In the genomic region with DNA sequence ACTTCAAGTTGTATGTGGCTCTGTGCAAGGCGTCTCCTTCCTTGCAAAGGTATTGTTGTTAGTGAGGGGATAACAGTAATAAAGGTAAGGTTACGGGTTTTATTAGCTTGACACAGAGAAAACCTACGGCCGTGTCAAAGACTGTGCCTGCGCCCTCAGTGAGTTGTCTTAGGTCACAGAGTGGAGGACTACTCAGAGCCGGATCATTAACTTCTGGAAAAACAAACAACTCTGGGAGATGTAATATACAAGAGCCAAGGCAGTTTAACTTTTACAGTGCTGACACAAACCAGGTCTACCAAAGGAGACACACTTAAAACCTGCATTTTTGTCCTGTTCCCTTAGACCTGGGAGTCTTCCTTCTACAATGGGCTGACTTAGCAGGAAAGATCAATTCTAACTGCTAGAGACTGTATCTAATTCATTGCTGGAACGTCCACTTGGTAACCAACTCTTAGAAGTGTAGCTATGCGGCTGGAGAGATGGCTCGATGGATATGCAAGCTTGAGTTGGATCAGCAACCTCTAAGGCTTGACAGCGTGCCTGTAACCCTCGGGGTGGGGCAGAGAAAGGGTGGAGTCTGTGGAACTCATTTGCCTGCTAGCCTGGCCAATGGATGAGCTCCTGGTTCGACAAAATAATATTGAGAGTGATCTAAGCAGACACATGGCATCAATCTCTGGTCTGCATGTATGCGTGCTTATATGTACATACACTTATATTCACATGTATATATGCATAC, we compare ENCODE assay signal across 28 mouse cellular contexts.
DNase-seq lines count a peak whose midpoint lies in the region; ATAC-seq and TF ChIP-seq lines count a peak whose summit lies in the region.
"Had no signal": no experiment of that assay in that cellular context is flagged by ENCODE, and none has a peak within 500 bp of the region (broad histone marks: within the 10 kb centered on the region; RNA-seq: fewer than 3 reads in every experiment).

No protein-coding gene starts in this region.

- 39% methylated on average over 13 of the region's 13 CpGs for WGBS in kidney, adult 2 months
- 68% methylated on average over 13 of the region's 13 CpGs for WGBS in stomach, embryonic 14.5 days
- WGBS in stomach, postnatal 0 days, result 70% methylated on average over 13 of the region's 13 CpGs
- WGBS in kidney, postnatal 0 days, result 33% methylated on average over 13 of the region's 13 CpGs

- no peaks in the 10 kb centered on the region for H3K36me3 ChIP-seq in kidney, adult 2 months (ENCODE audit: control insufficient read depth, insufficient read depth, low read length)
- H3K36me3 ChIP-seq in stomach, embryonic 14.5 days (ENCODE audit: control insufficient read depth, insufficient read depth, low read length), result no peaks in the 10 kb centered on the region
- no peaks in the 10 kb centered on the region for H3K36me3 ChIP-seq in stomach, postnatal 0 days (ENCODE audit: control insufficient read depth, insufficient read depth, low read length)
- H3K36me3 ChIP-seq in kidney, postnatal 0 days (ENCODE audit: insufficient read depth, low read length), result no peaks in the 10 kb centered on the region
- H3K36me3 ChIP-seq: hindbrain, embryonic 12.5 days; liver, embryonic 15.5 days; lung, embryonic 15.5 days; neural tube, embryonic 12.5 days had no signal

- no peaks in the 10 kb centered on the region for H3K27me3 ChIP-seq in kidney, adult 2 months (replicated peaks; ENCODE audit: control insufficient read depth, insufficient read depth, low read length)
- H3K27me3 ChIP-seq in stomach, embryonic 14.5 days (ENCODE audit: control insufficient read depth, insufficient read depth, low read length), result no peaks in the 10 kb centered on the region
- H3K27me3 ChIP-seq in stomach, postnatal 0 days (ENCODE audit: control insufficient read depth, insufficient read depth, low read length), result no peaks in the 10 kb centered on the region
- no peaks in the 10 kb centered on the region for H3K27me3 ChIP-seq in kidney, postnatal 0 days (ENCODE audit: insufficient read depth, low read length)
- H3K27me3 ChIP-seq: forebrain, embryonic 13.5 days; hindbrain, embryonic 12.5 days; liver, embryonic 15.5 days; lung, embryonic 15.5 days; neural tube, embryonic 12.5 days had no signal

- no peak overlapping the region for H3K4me2 ChIP-seq in stomach, embryonic 14.5 days (replicated peaks; ENCODE audit: low read depth, low read length)
- H3K4me2 ChIP-seq in stomach, postnatal 0 days (replicated peaks; ENCODE audit: low read depth), result no peak overlapping the region
- no peak overlapping the region for H3K4me2 ChIP-seq in kidney, postnatal 0 days (ENCODE audit: low read length)
- H3K4me2 ChIP-seq: forebrain, embryonic 13.5 days; heart, embryonic 11.5 days; hindbrain, embryonic 12.5 days; liver, embryonic 15.5 days; lung, embryonic 15.5 days; midbrain, embryonic 11.5 days; neural tube, embryonic 12.5 days had no signal

- peaks cover 11% of the 10 kb centered on the region; the same call in 1 of the 2 replicates for H3K4me1 ChIP-seq in kidney, adult 2 months (ENCODE audit: control insufficient read depth, insufficient read depth, low read length)
- H3K4me1 ChIP-seq in stomach, embryonic 14.5 days (ENCODE audit: control insufficient read depth, insufficient read depth, low read length), result no peaks in the 10 kb centered on the region
- H3K4me1 ChIP-seq in stomach, postnatal 0 days (replicated peaks; ENCODE audit: control insufficient read depth, insufficient read depth), result no peaks in the 10 kb centered on the region
- H3K4me1 ChIP-seq in kidney, postnatal 0 days (replicated peaks; ENCODE audit: insufficient read depth, low read length), result peaks cover 4% of the 10 kb centered on the region; the same call in 1 of the 2 replicates
- H3K4me1 ChIP-seq: hindbrain, embryonic 12.5 days; liver, embryonic 15.5 days; neural tube, embryonic 12.5 days had no signal

- no peak for TF ChIP-seq POLR2A in kidney, adult 2 months (IDR thresholded peaks at IDR 0.05; ENCODE audit: low read depth, low read length)

- TF ChIP-seq EP300 in stomach, postnatal 0 days (optimal IDR thresholded peaks at IDR 0.05), result no peak

- ATAC-seq in stomach, embryonic 14.5 days (ENCODE audit: insufficient number of reproducible peaks, insufficient read depth, low FRiP score, low read depth), result 0 out of 2 replicates have a peak, but pooled peaks have one; percentile 33
- no peak for ATAC-seq in stomach, postnatal 0 days (ENCODE audit: low FRiP score, low TSS enrichment)
- peak; percentile 85 for ATAC-seq in kidney, postnatal 0 days (replicated peaks; ENCODE audit: low FRiP score, low read depth)
- ATAC-seq: activated CD4-positive, CD25-positive, alpha-beta regulatory T cell, adult 4 months; CD4-positive, CD25-positive, alpha-beta regulatory T cell, adult 4 months; forebrain, embryonic 13.5 days; hindbrain, postnatal 0 days had no signal

- peak overlapping the region; percentile 92 for H3K27ac ChIP-seq in kidney, adult 2 months (ENCODE audit: insufficient read depth, low read depth, low read length)
- H3K27ac ChIP-seq in stomach, embryonic 14.5 days (ENCODE audit: low read length), result no peak overlapping the region
- no peak overlapping the region for H3K27ac ChIP-seq in stomach, postnatal 0 days (replicated peaks)
- H3K27ac ChIP-seq in kidney, postnatal 0 days, result peak overlapping the region; percentile 54; the same call in 1 of the 2 replicates
- H3K27ac ChIP-seq: forebrain, embryonic 13.5 days; hindbrain, embryonic 12.5 days; hindbrain, postnatal 0 days; liver, embryonic 15.5 days; lung, embryonic 15.5 days; neural tube, embryonic 12.5 days had no signal

- peak; percentile 63 for DNase-seq in kidney, adult 2 months
- no peak for DNase-seq in kidney, postnatal 14 days
- no peak for DNase-seq in stomach, postnatal 0 days (ENCODE audit: low spot score)
- peak; percentile 79 for DNase-seq in kidney, postnatal 0 days (ENCODE audit: low spot score)
- no peak for DNase-seq in gastrocnemius, adult 8-10 months (ENCODE audit: low spot score in 2 of 2)
- no peak for DNase-seq in left cerebral cortex, adult 9 months (ENCODE audit: low spot score in 2 of 2)
- DNase-seq: adrenal gland, postnatal 10 days; cerebellum, adult 11 months; cerebellum, adult 9-10 months; cerebellum, postnatal 36 days; gastrocnemius, postnatal 14 days; heart, postnatal 36 days; liver; right cerebral cortex, adult 18-20 months; spleen, adult 18-20 months; thymus, postnatal 4 days had no signal

- no peaks in the 10 kb centered on the region for H3K9me3 ChIP-seq in stomach, embryonic 14.5 days (ENCODE audit: control insufficient read depth, low read depth, low read length)
- no peaks in the 10 kb centered on the region for H3K9me3 ChIP-seq in stomach, postnatal 0 days (ENCODE audit: control insufficient read depth, low read length)
- no peaks in the 10 kb centered on the region for H3K9me3 ChIP-seq in kidney, postnatal 0 days (replicated peaks; ENCODE audit: low read length)
- H3K9me3 ChIP-seq: forebrain, embryonic 13.5 days; hindbrain, embryonic 12.5 days; liver, embryonic 15.5 days; lung, embryonic 15.5 days; neural tube, embryonic 12.5 days had no signal

- no peak overlapping the region for H3K9ac ChIP-seq in stomach, embryonic 14.5 days (replicated peaks; ENCODE audit: low read depth, low read length)
- no peak overlapping the region for H3K9ac ChIP-seq in stomach, postnatal 0 days (ENCODE audit: low read length)
- H3K9ac ChIP-seq in kidney, postnatal 0 days (ENCODE audit: low read depth, low read length), result no peak overlapping the region
- H3K9ac ChIP-seq: forebrain, embryonic 13.5 days; hindbrain, embryonic 12.5 days; liver, embryonic 15.5 days; lung, embryonic 15.5 days; neural tube, embryonic 12.5 days had no signal

- H3K4me3 ChIP-seq in kidney, adult 2 months (ENCODE audit: insufficient read depth, low read depth, low read length), result no peak overlapping the region
- H3K4me3 ChIP-seq in stomach, embryonic 14.5 days (ENCODE audit: low read depth, low read length), result no peak overlapping the region
- no peak overlapping the region for H3K4me3 ChIP-seq in stomach, postnatal 0 days (ENCODE audit: low read depth, low read length)
- no peak overlapping the region for H3K4me3 ChIP-seq in kidney, postnatal 0 days (replicated peaks; ENCODE audit: low read depth, low read length)
- H3K4me3 ChIP-seq: forebrain, embryonic 13.5 days; hindbrain, embryonic 12.5 days; liver, embryonic 15.5 days; lung, embryonic 15.5 days; myocyte; neural tube, embryonic 12.5 days had no signal

- TF ChIP-seq CTCF in kidney, adult 2 months (conservative IDR thresholded peaks at IDR 0.05; ENCODE audit: insufficient read depth, insufficient read length, low read depth, low read length), result no peak
- TF ChIP-seq CTCF in stomach, postnatal 0 days (IDR thresholded peaks at IDR 0.05; ENCODE audit: low read depth), result no peak
- no peak for TF ChIP-seq CTCF in kidney, postnatal 0 days (IDR thresholded peaks at IDR 0.05; ENCODE audit: low read depth)

Comparison
In these comparisons a context has a peak if more than half of its experiments do, and no peak if none do; other contexts are left out.
1. DNase-seq: peak in kidney, adult 2 months (single experiment) and kidney, postnatal 0 days (single experiment); none in kidney, postnatal 14 days (single experiment), stomach, postnatal 0 days (single experiment), gastrocnemius, adult 8-10 months (0 of 2) and left cerebral cortex, adult 9 months (0 of 2).
2. H3K27ac ChIP-seq: peak in kidney, adult 2 months (single experiment) and kidney, postnatal 0 days (single experiment); none in stomach, embryonic 14.5 days (single experiment) and stomach, postnatal 0 days (single experiment).